Mouse (Mus musculus) 3T3-L1 (cell line): ENCODE data around the gene Rora.

ENCODE experiments used
- DNase-seq: peaks from one replicate; pipeline ENCODE4 v3.0.0-alpha.2; 2015; ENCODE audit warnings: low read depth, low spot score

The Rora gene

GRCm38 (mm10) chr9:68820036-68820435 lies 166.4 kb downstream of the Rora start:
- DNase-seq = no peak

- DNase-seq = peak; percentile 5
Measured at GRCm38 (mm10) chr9:68820478-68820877, 166.9 kb downstream of the Rora start.

GRCm38 (mm10) chr9:68821388-68821787 lies 167.8 kb downstream of the Rora start:
- DNase-seq = no peak

- no peak for DNase-seq
Measured at GRCm38 (mm10) chr9:68823292-68823691, 169.7 kb downstream of the Rora start.

GRCm38 (mm10) chr9:68825107-68825506 lies 171.5 kb downstream of the Rora start:
- DNase-seq = no peak

GRCm38 (mm10) chr9:68825841-68826240 lies 172.3 kb downstream of the Rora start:
- DNase-seq = no peak

GRCm38 (mm10) chr9:68827441-68827840 lies 173.9 kb downstream of the Rora start:
- DNase-seq = peak; percentile 6

GRCm38 (mm10) chr9:68829903-68830302 lies 176.3 kb downstream of the Rora start:
- no peak for DNase-seq

GRCm38 (mm10) chr9:68833323-68833722 lies 179.7 kb downstream of the Rora start:
- no peak for DNase-seq

- DNase-seq = peak; percentile 20
Measured at GRCm38 (mm10) chr9:68835037-68835649, 181.6 kb downstream of the Rora start.

GRCm38 (mm10) chr9:68842134-68842892 lies 188.7 kb downstream of the Rora start:
- DNase-seq = no peak

- no peak for DNase-seq
Measured at GRCm38 (mm10) chr9:68845556-68845955, 192.0 kb downstream of the Rora start.

- DNase-seq = no peak
Measured at GRCm38 (mm10) chr9:68850321-68850720, 196.7 kb downstream of the Rora start.

- DNase-seq = no peak
Measured at GRCm38 (mm10) chr9:68852201-68852600, 198.6 kb downstream of the Rora start.

GRCm38 (mm10) chr9:68852934-68853333 lies 199.3 kb downstream of the Rora start:
- no peak for DNase-seq

GRCm38 (mm10) chr9:68859500-68859899 lies 205.9 kb downstream of the Rora start:
- DNase-seq = no peak

- DNase-seq = no peak
Measured at GRCm38 (mm10) chr9:68866317-68866716, 212.7 kb downstream of the Rora start.

GRCm38 (mm10) chr9:68873838-68874237 lies 220.3 kb downstream of the Rora start:
- DNase-seq = no peak

GRCm38 (mm10) chr9:68874544-68874943 lies 221.0 kb downstream of the Rora start:
- no peak for DNase-seq

GRCm38 (mm10) chr9:68875791-68876190 lies 222.2 kb downstream of the Rora start:
- DNase-seq = no peak

GRCm38 (mm10) chr9:68876289-68876688 lies 222.7 kb downstream of the Rora start:
- DNase-seq = no peak

- no peak for DNase-seq
Measured at GRCm38 (mm10) chr9:68881896-68882295, 228.3 kb downstream of the Rora start.

GRCm38 (mm10) chr9:68883005-68883404 lies 229.4 kb downstream of the Rora start:
- no peak for DNase-seq
